Comparison of ENCODE assay signal across 9 mouse cellular contexts in genomic region chr9:119445737-119446136, GRCm38 (mm10). TPM values are rescaled to one million over a fixed set of nuclear protein-coding genes. Genes with fewer than 3 reads are reported as not detected.
A peak's percentile ranks its signal among the peaks of the same experiment; 100 is the strongest.
DNase-seq lines count a peak whose midpoint lies in the region; ATAC-seq and TF ChIP-seq lines count a peak whose summit lies in the region.
"Had no signal": no experiment of that assay in that cellular context is flagged by ENCODE, and none has a peak within 500 bp of the region (broad histone marks: within the 10 kb centered on the region; RNA-seq: fewer than 3 reads in every experiment).

No protein-coding gene starts in this region.

- peaks cover 1 to 27% of the 10 kb centered on the region in 2 experiments; a peak in 3 of 4 replicates for H3K4me1 ChIP-seq in CH12.LX (ENCODE audit: control insufficient read depth in 1 of 2, insufficient read depth in 2 of 2)
- peaks cover 13% of the 10 kb centered on the region for H3K4me1 ChIP-seq in forebrain, embryonic 16.5 days (replicated peaks; ENCODE audit: control insufficient read depth, insufficient read depth, low read length)

- no peak for TF ChIP-seq RAD21 in CH12.LX (IDR thresholded peaks at IDR 0.05; ENCODE audit: low read depth, low read length)

- peak overlapping the region; percentile 69; the same call in 1 of the 2 replicates for H3K9ac ChIP-seq in CH12.LX (ENCODE audit: insufficient read depth, low read depth)
- H3K9ac ChIP-seq in forebrain, embryonic 16.5 days (replicated peaks; ENCODE audit: low read depth, low read length), result peak overlapping the region; percentile 88

- H3K4me2 ChIP-seq in CH12.LX (ENCODE audit: insufficient read depth, low read depth, poor library complexity, severe bottlenecking), result peak overlapping the region; percentile 75
- peak overlapping the region; percentile 92 for H3K4me2 ChIP-seq in forebrain, embryonic 16.5 days (ENCODE audit: low read length)

- DNase-seq in embryo, embryonic 10.5 days (ENCODE audit: low spot score), result peak; percentile 13
- DNase-seq in embryo, embryonic 9.5 days (ENCODE audit: extremely low spot score), result no peak
- peak; percentile 49 for DNase-seq in CH12.LX (ENCODE audit: extremely low read depth)
- no peak for DNase-seq in cerebellum, adult 11-12 months
- no peak for DNase-seq in gastrocnemius, postnatal 4 days (ENCODE audit: low spot score in 2 of 2)
- DNase-seq in adrenal gland, adult 2 months, result no peak

- 30% methylated on average over 6 of the region's 6 CpGs for WGBS in forebrain, embryonic 16.5 days

- H3K27me3 ChIP-seq in CH12.LX (replicated peaks), result no peaks in the 10 kb centered on the region
- no peaks in the 10 kb centered on the region for H3K27me3 ChIP-seq in forebrain, embryonic 16.5 days (replicated peaks; ENCODE audit: control insufficient read depth, insufficient read depth, low read length)

- H3K4me3 ChIP-seq in CH12.LX (replicated peaks in 1 of 3; ENCODE audit: low read depth in 2 of 3, low read length in 2 of 3, poor library complexity in 1 of 3), result peak overlapping the region; percentile 75 to 90 (median 89)
- peak overlapping the region; percentile 81 for H3K4me3 ChIP-seq in forebrain, embryonic 16.5 days (replicated peaks; ENCODE audit: low read length)

- ATAC-seq in forebrain, embryonic 16.5 days, result no peak
- ATAC-seq in megakaryocyte, adult 5-6 weeks (ENCODE audit: poor library complexity, severe bottlenecking), result peak; percentile 75

- in situ Hi-C loops in CH12.LX (cut with MboI; ENCODE audit: low pct_ligation_motif_present, low pct_unique_long_range_greater_than_20kb, low sequenced_read_pairs), result no loop called here

- no peak for TF ChIP-seq EP300 in CH12.LX (IDR thresholded peaks at IDR 0.05; ENCODE audit: low read length)

- peaks cover 29 to 37% of the 10 kb centered on the region in 2 experiments for H3K36me3 ChIP-seq in CH12.LX (replicated peaks in 1 of 2; ENCODE audit: control insufficient read depth in 1 of 2, insufficient read depth in 1 of 2, low read length in 1 of 2)
- peaks cover 23% of the 10 kb centered on the region for H3K36me3 ChIP-seq in forebrain, embryonic 16.5 days (ENCODE audit: control insufficient read depth, insufficient read depth)

- peaks cover 7% of the 10 kb centered on the region for H3K79me2 ChIP-seq in CH12.LX (replicated peaks; ENCODE audit: control insufficient read depth, extremely low read depth, insufficient read depth, poor library complexity, severe bottlenecking)

- TF ChIP-seq POLR2A in CH12.LX (IDR thresholded peaks at IDR 0.05; ENCODE audit: low read depth, low read length), result no peak

- no peak for TF ChIP-seq CTCF in CH12.LX (conservative IDR thresholded peaks at IDR 0.05 in 1 of 2, IDR thresholded peaks at IDR 0.05 in 1 of 2; ENCODE audit: low read depth in 2 of 2, low read length in 2 of 2)

- no peaks in the 10 kb centered on the region for H3K9me3 ChIP-seq in CH12.LX (replicated peaks; ENCODE audit: low read length)
- H3K9me3 ChIP-seq in forebrain, embryonic 16.5 days (ENCODE audit: control insufficient read depth, low read length), result no peaks in the 10 kb centered on the region

- dilution Hi-C loops in CH12.LX (cut with MboI; ENCODE audit: extremely low pct_ligation_motif_present, extremely low pct_unique_long_range_greater_than_20kb, low sequenced_read_pairs), result no loop called here

- H3K27ac ChIP-seq in CH12.LX (ENCODE audit: insufficient read depth, low read depth), result no peak overlapping the region
- no peak overlapping the region for H3K27ac ChIP-seq in forebrain, embryonic 16.5 days (ENCODE audit: low read length)

TF ChIP-seq in CH12.LX, 34 proteins besides CTCF, POLR2A, EP300 and RAD21:
- TF ChIP-seq USF1 (IDR thresholded peaks at IDR 0.05; ENCODE audit: low read depth, low read length), result no peak
- TF ChIP-seq MXI1 (IDR thresholded peaks at IDR 0.05; ENCODE audit: low read depth, low read length), result 0 out of 2 replicates have a peak, but pooled peaks have one; percentile 41
- TF ChIP-seq MAZ (IDR thresholded peaks at IDR 0.05; ENCODE audit: low read depth, low read length), result no peak
- TF ChIP-seq BHLHE40 (IDR thresholded peaks at IDR 0.05; ENCODE audit: low read depth, low read length), result no peak
- no peak for TF ChIP-seq KAT2A (IDR thresholded peaks at IDR 0.05; ENCODE audit: insufficient replicate concordance, low read length)

RNA-seq across cellular contexts. Expression of gene Exog, which starts 1.0 kb away (rescaled TPM):
- total RNA-seq in CH12.LX (2012; rRNA removed) (6.6 and 8.1 TPM in 2 replicates), CH12.LX (2014; rRNA removed) (8.2 and 8.8 TPM in 2 replicates)
- polyA plus RNA-seq in CH12.LX (2012; ENCODE audit: insufficient read length, low read depth), result 7.1 and 7.3 TPM in 2 replicates
- polyA plus RNA-seq in forebrain, embryonic 16.5 days (2015; fragmentation: Nextera tagmentation; extraction: Ambion mirVana), result 60.7 and 66.1 TPM in 2 replicates
- 3.5 and 5.9 TPM in 2 replicates for total RNA-seq in megakaryocyte, adult 5-6 weeks (2015)
- total RNA-seq in megakaryocyte, adult 5-6 weeks (2017), result 2.1 and 3.0 TPM in 2 replicates
- 1 to 10 TPM; 3.9 to 4.3 TPM for total RNA-seq in gastrocnemius, postnatal 4 days (2021)
- total RNA-seq in adrenal gland, adult 2 months (2021), result 1 to 10 TPM; 3.7 to 4.4 TPM
- polyA plus RNA-seq in adrenal gland, adult 2 months (2012; rRNA removed), result 1.5 and 1.6 TPM in 2 replicates

RNA-seq across cellular contexts. Expression of gene Acvr2b, which starts 43.8 kb away (rescaled TPM):
- 1.0 and 1.5 TPM in 2 replicates for total RNA-seq in CH12.LX (2012; rRNA removed)
- 0.30 and 0.39 TPM in 2 replicates for total RNA-seq in CH12.LX (2014; rRNA removed)
- 0.44 and 0.66 TPM in 2 replicates for polyA plus RNA-seq in CH12.LX (2012; ENCODE audit: insufficient read length, low read depth)
- 26.5 and 32.7 TPM in 2 replicates for polyA plus RNA-seq in forebrain, embryonic 16.5 days (2015; fragmentation: Nextera tagmentation; extraction: Ambion mirVana)
- total RNA-seq in megakaryocyte, adult 5-6 weeks (2015), result 1.1 and 1.7 TPM in 2 replicates
- total RNA-seq in megakaryocyte, adult 5-6 weeks (2017), result 0.37 and 0.57 TPM in 2 replicates
- 10 to 100 TPM; 18.8 to 24.0 TPM for total RNA-seq in gastrocnemius, postnatal 4 days (2021)
- total RNA-seq in adrenal gland, adult 2 months (2021), result 1 to 10 TPM; 4.4 to 7.9 TPM
- 4.7 and 5.9 TPM in 2 replicates for polyA plus RNA-seq in adrenal gland, adult 2 months (2012; rRNA removed)
- total RNA-seq: neutrophil, adult 5-6 weeks had no signal

Comparison
In these comparisons a context has a peak if more than half of its experiments do, and no peak if none do; other contexts are left out.
1. DNase-seq: peak in embryo, embryonic 10.5 days (single experiment) and CH12.LX (single experiment); none in embryo, embryonic 9.5 days (single experiment), cerebellum, adult 11-12 months (single experiment), gastrocnemius, postnatal 4 days (0 of 2) and adrenal gland, adult 2 months (single experiment).